Mouse (Mus musculus) intestine, embryonic 14.5 days (tissue): ENCODE measurements around the gene Dtx1. TPM values are rescaled to one million over a fixed set of nuclear protein-coding genes. Genes with fewer than 3 reads are reported as not detected.

Experiments
- ATAC-seq: fragments of 200-750 bp; cut with Nextera tagmentation; replicated peaks from 2 replicates; pipeline ENCODE4 v1.8.0; 2017; ENCODE audit warnings: low read depth, moderate number of reproducible peaks, moderate TSS enrichment, moderate library complexity; ENCODE audit not compliant: low FRiP score, low TSS enrichment
- DNase-seq: peaks from one replicate; pipeline ENCODE4 v3.0.0-alpha.2; 2018; ENCODE audit warnings: low spot score
- H3K27ac ChIP-seq: fragments of 300-500 bp; sonication (generic); 2 replicates; pipeline ENCODE4 v1.5.1; 2014; ENCODE audit warnings: low read depth, mild to moderate bottlenecking, control low read depth
- H3K27me3 ChIP-seq: fragments of 300-500 bp; sonication (generic); replicated peaks from 2 replicates; pipeline ENCODE4 v1.6.1; 2014; ENCODE audit warnings: low read length, control low read depth; ENCODE audit not compliant: control insufficient read depth, insufficient read depth
- H3K36me3 ChIP-seq: fragments of 300-500 bp; sonication (generic); 2 replicates; pipeline ENCODE4 v1.6.1; 2014; ENCODE audit warnings: low read length, control low read depth; ENCODE audit not compliant: control insufficient read depth, insufficient read depth
- H3K4me1 ChIP-seq: fragments of 300-500 bp; sonication (generic); replicated peaks from 2 replicates; pipeline ENCODE4 v1.6.1; 2014; ENCODE audit warnings: low read length, control low read depth, mixed read lengths; ENCODE audit not compliant: control insufficient read depth, insufficient read depth
- H3K4me2 ChIP-seq: fragments of 300-500 bp; sonication (generic); 2 replicates; pipeline ENCODE4 v1.6.1; 2014; ENCODE audit warnings: low read length
- H3K4me3 ChIP-seq: fragments of 300-500 bp; sonication (generic); 2 replicates; pipeline ENCODE4 v1.5.1; 2014; ENCODE audit warnings: low read depth, low read length, control low read depth, mixed read lengths
- H3K9ac ChIP-seq: fragments of 300-500 bp; sonication (generic); 2 replicates; pipeline ENCODE4 v1.6.1; 2014; ENCODE audit warnings: mild to moderate bottlenecking, low read length
- H3K9me3 ChIP-seq: fragments of 300-500 bp; sonication (generic); 2 replicates; pipeline ENCODE4 v1.6.1; 2016; ENCODE audit warnings: low read length, control low read depth; ENCODE audit not compliant: control insufficient read depth
- WGBS: fragments of 180-500 bp; shearing (Covaris S2); extraction: QIAGEN DNeasy Blood & Tissue Kit; methylation state at CpG from one replicate; pipeline ENCODE4 v1.1.7; 2014; 5-methylcytosine and 5-hydroxymethylcytosine counted together
- polyA plus RNA-seq: library from polyadenylated mRNA; unstranded; fragments of >200 nt; fragmentation: Nextera tagmentation; extraction: Ambion mirVana; gene quantifications from 2 replicates; pipeline ENCODE4 v1.2.1, GENCODE M21; 2014

Gene Dtx1
- polyA plus RNA-seq, 1 experiment from 2014 or later = 3.7 TPM

DNA sequence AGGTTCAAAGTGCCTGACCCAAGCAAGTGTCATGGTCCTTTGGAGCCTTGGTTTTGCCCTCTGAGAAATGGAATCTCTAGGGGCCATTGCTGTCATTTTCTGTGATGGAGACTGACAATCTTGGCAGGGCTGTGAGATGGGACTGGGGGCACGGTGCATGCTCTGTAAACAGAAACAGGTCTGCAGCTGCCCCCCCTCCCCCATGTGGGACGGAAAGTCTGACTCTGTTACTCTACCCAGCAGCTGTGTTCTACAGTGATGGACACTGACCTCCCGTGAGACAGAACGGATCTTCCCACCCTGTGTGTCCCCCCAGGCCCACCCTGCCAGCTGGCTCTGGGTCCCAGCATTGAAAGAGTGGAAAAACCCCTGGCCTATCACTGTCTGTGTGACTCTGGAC lies 21.3 kb downstream of the Dtx1 start:
- WGBS = 47% methylated on average over 4 of the region's 4 CpGs
- Histone ChIP-seq H3K4me3 (no peak overlapping the region), H3K36me3 (no peaks in the 10 kb centered on the region), H3K4me2 (no peak overlapping the region), H3K9me3 (no peaks in the 10 kb centered on the region), H3K27ac (no peak overlapping the region), H3K4me1 (peaks cover 4% of the 10 kb centered on the region; the same call in 1 of the 2 replicates), H3K27me3 (peaks cover 39% of the 10 kb centered on the region), H3K9ac (no peak overlapping the region)
- DNase-seq (no peak), ATAC-seq (no peak)

DNA sequence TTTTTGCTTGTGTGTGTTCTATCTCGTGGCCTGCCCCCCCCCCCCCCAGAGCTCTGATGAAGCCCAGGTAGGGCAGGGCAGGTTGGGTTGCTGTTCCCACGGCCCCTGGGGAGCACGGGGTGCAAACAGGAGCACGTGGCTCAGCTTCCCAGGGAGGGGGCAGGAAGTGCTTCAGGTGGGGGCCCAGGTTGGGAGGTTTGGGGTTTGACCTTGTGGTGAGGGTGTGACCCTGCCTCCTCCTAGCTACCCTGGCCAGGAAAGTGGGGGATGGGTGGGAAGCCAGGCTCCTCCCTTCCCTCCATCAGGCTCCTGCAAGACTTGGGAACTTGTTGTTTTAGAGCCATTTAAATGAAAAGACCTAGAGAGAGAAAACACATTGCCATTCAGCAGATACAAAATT lies 23.3 kb downstream of the Dtx1 start:
- WGBS = 22% methylated on average over 4 of the region's 4 CpGs

DNA sequence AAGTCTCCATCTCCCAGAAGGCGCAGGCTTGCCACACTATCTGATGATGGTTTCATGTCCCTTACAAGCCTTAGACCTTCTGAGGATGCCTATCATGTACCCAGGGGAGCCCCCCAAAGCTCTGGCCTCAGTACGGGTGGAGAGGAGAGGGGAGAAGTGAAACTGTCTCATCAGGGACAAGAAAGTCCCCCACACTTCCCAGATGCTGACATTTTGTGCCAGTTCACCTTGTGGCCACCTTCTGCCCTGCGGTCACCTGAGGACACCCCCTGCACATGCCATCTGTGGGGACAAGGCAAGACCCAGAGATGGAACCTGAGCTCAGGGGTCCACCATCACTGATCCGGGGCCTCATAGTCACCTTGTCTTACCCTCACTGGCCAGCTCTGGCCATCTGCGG lies 23.8 kb downstream of the Dtx1 start:
- H3K9me3 ChIP-seq = no peaks in the 10 kb centered on the region
- H3K9ac ChIP-seq = no peak overlapping the region
- no peak for ATAC-seq
- no peak overlapping the region for H3K4me2 ChIP-seq
- no peak overlapping the region for H3K4me3 ChIP-seq
- 86% methylated on average over 5 of the region's 5 CpGs for WGBS
- H3K4me1 ChIP-seq = no peaks in the 10 kb centered on the region; the same call in 1 of the 2 replicates
- H3K27me3 ChIP-seq = peaks cover 25% of the 10 kb centered on the region
- H3K36me3 ChIP-seq = no peaks in the 10 kb centered on the region
- DNase-seq = no peak
- H3K27ac ChIP-seq = no peak overlapping the region

More for the DNA sequence above, 23.3 kb downstream of the Dtx1 start:
- DNase-seq (no peak), ATAC-seq (no peak)
- no peak overlapping the region for H3K4me2 ChIP-seq
- no peak overlapping the region for H3K4me3 ChIP-seq
- H3K36me3 ChIP-seq = no peaks in the 10 kb centered on the region
- H3K9me3 ChIP-seq = no peaks in the 10 kb centered on the region
- H3K9ac ChIP-seq = no peak overlapping the region
- no peak overlapping the region for H3K27ac ChIP-seq
- no peaks in the 10 kb centered on the region; the same call in 1 of the 2 replicates for H3K4me1 ChIP-seq
- H3K27me3 ChIP-seq = peaks cover 25% of the 10 kb centered on the region

DNA sequence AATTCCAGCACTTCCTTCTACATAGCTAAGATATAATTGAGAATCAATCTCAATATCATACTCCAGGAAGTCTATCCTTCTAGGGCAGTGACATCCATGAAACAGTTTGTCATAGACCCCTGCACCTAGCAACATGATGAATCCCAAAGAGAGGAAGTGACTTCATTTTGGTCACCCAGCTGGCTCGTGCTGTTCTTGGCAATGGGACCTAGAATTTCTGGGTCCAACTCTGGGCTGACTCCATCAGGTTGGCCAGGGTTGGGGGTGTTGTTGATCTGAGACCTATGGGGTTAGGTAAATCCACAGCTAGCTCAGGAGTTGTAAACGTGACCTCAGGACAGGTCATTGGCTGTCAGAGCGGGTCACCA lies 24.3 kb downstream of the Dtx1 start:
- H3K4me1 ChIP-seq = no peaks in the 10 kb centered on the region; the same call in 1 of the 2 replicates
- no peak overlapping the region for H3K4me3 ChIP-seq
- H3K27me3 ChIP-seq = peaks cover 25% of the 10 kb centered on the region
- no peak overlapping the region for H3K4me2 ChIP-seq
- DNase-seq (no peak), ATAC-seq (no peak)
- H3K9ac ChIP-seq = no peak overlapping the region
- no peaks in the 10 kb centered on the region for H3K9me3 ChIP-seq
- H3K27ac ChIP-seq = no peak overlapping the region
- 85% methylated on average over 3 of the region's 3 CpGs for WGBS
- H3K36me3 ChIP-seq = no peaks in the 10 kb centered on the region

DNA sequence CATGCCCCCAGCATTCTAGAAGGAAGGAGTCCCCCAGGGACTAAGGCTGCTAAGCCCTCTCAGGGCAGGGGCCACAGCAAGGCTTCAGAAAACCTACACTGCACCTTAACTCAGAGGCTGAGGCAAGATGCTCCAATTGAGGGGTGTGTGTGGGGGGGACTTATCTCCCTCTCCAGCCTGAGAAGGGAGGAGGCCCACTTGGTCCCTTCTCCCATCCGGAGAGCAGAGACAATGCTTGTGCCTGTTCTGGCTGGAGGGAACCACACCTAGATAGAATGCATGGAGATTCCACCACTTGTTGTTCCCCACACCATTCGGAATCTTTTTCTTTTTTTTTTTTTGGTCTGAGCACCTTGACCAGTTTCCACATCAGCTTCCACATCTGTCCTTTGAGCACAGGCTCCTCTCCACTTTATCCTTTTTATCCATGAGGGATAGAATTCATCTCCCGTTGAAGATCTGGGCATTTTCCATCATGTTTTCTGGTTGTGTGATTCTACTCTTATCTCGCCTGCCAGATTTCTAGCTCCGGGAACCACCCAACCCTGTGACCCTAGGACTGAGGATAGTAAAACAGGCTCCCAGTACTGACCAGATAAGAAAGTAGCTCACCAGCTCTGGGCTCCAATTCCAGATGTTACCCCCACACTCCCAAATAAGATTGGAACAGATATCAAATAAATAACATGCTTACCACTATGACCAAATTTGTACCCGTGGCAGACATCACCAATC lies 24.8 kb downstream of the Dtx1 start:
- DNase-seq = no peak
- H3K4me2 ChIP-seq = no peak overlapping the region
- H3K9ac ChIP-seq = no peak overlapping the region
- H3K9me3 ChIP-seq = no peaks in the 10 kb centered on the region
- peaks cover 26% of the 10 kb centered on the region for H3K27me3 ChIP-seq
- no peak overlapping the region for H3K27ac ChIP-seq
- H3K4me3 ChIP-seq = no peak overlapping the region
- no peaks in the 10 kb centered on the region for H3K36me3 ChIP-seq
- H3K4me1 ChIP-seq = no peaks in the 10 kb centered on the region; the same call in 1 of the 2 replicates
- WGBS = 76% methylated on average over 6 of the region's 6 CpGs
- ATAC-seq = no peak

DNA sequence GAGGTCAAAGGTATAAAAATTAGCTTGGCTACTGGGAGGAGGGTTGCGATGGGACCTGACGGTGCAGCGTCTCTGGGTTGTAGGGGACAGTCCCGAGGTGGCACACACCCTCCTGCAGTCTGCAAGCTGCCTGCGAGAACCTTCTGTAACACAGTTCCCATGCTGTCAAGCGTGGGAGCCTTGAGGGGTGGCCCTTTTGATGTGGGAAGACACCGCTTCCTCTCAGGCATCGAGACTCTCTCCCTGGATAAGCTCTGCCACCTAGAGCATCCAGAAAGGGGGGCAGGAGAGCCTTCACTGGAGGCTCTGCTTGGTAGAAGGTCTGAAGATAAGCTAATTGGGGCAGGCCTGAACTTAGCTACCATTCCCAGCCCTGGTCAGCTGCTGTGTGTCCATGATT lies 26.0 kb downstream of the Dtx1 start:
- Histone ChIP-seq H3K36me3 (no peaks in the 10 kb centered on the region), H3K4me1 (no peaks in the 10 kb centered on the region; the same call in 1 of the 2 replicates), H3K27ac (no peak overlapping the region), H3K27me3 (peaks cover 21% of the 10 kb centered on the region), H3K9ac (no peak overlapping the region), H3K9me3 (no peaks in the 10 kb centered on the region), H3K4me3 (no peak overlapping the region), H3K4me2 (no peak overlapping the region)
- DNase-seq (no peak), ATAC-seq (no peak)
- WGBS = 81% methylated on average over 8 of the region's 8 CpGs

DNA sequence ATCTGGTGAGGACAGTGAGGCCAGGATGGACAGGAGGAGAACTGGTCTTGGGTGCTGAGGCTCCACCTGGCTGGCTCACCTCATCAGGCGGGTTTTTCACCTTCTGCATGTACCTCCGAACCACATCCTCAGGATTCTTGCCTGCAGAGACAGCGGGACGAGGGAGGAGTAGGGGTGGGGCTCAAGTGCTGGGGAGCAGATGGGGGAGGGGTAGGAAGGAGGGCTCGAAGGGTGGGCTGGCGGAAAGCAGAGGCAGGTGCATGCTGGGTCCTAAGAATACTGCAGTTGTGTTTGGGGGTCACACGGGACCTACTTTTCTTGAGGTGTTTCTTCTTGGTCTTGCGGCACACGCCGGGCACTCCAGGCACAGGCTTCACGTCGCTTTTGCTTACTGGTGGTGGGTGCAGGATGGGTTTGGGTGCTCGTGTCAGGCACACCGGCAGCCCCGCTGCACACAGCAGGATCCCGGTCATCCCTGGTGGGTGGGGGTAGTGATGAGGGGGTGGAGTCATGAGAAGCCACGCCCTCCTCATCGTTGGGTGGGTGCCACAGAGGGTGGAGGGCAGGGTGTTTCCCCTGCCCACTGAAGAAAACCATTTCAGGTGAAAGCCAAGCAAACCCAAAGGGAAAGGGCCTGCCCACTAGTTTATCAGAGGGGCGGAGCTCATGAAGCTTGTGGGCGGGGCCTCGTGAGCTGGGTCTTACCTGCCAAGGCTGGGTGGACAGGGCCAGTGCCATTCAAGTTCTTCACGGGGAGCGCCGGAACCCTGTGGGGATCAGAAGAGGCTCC lies 28.6 kb downstream of the Dtx1 start:
- H3K36me3 ChIP-seq = no peaks in the 10 kb centered on the region
- H3K9ac ChIP-seq = no peak overlapping the region
- H3K27me3 ChIP-seq = peaks cover 21% of the 10 kb centered on the region
- no peak for DNase-seq
- H3K4me2 ChIP-seq = no peak overlapping the region
- H3K4me3 ChIP-seq = no peak overlapping the region
- 9% methylated on average over 24 of the region's 24 CpGs for WGBS
- no peaks in the 10 kb centered on the region for H3K9me3 ChIP-seq
- ATAC-seq = no peak
- no peak overlapping the region for H3K27ac ChIP-seq
- H3K4me1 ChIP-seq = no peaks in the 10 kb centered on the region; the same call in 1 of the 2 replicates

DNA sequence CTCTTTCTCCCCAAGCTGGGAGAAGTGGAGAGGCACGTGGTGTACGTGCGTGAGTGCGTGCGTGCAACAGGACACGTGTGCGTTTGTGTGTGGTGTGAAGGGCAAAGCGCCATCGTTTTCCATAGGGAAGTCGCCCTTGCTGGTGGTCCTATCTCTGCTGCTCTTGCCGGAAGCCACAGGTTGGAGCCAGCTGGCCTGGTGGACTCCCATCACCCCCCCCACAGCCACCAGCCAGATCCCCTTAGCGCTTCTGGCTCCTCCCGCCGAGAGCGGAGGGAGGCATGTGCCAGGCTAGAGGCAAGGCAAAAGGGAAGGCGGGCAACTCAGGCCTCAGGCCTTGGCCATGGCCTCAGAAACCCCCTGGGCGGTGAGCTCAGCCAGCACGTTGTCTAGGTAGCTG lies 30.8 kb downstream of the Dtx1 start:
- ATAC-seq (no peak), DNase-seq (no peak)
- WGBS = 84% methylated on average over 18 of the region's 18 CpGs
- Histone ChIP-seq H3K9ac (no peak overlapping the region), H3K4me1 (no peaks in the 10 kb centered on the region; the same call in 1 of the 2 replicates), H3K9me3 (no peaks in the 10 kb centered on the region), H3K27ac (no peak overlapping the region), H3K27me3 (peaks cover 21% of the 10 kb centered on the region), H3K4me3 (no peak overlapping the region), H3K36me3 (no peaks in the 10 kb centered on the region), H3K4me2 (peak overlapping the region; percentile 59)
